Comparison of ENCODE assay signal across 8 mouse cellular contexts in the genomic region with DNA sequence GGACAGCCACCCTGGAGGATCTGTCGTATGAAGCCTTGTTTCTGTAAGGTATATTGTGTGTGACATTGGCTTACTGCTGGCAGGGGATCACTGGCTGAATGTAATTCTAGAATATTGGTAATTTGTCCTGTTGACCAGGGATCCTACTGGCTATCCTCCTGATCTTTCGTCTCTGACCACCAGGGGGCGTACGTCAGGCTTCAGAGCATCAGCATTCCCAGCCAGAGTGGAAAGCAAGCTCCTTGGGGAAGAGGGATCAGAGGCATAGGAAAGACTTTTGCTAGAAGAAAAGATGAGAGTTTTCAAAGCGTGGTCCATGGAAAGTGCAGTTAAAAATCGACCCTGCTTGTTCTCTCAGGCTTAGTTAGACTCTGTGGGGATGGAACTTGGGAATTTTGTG. TPM values are rescaled to one million over a fixed set of nuclear protein-coding genes. Genes with fewer than 3 reads are reported as not detected.
DNase-seq lines count a peak whose midpoint lies in the region; ATAC-seq and TF ChIP-seq lines count a peak whose summit lies in the region.
"Had no signal": no experiment of that assay in that cellular context is flagged by ENCODE, and none has a peak within 500 bp of the region (broad histone marks: within the 10 kb centered on the region; RNA-seq: fewer than 3 reads in every experiment).

No protein-coding gene starts in this region.

- in situ Hi-C loops in Patski (cut with MboI; ENCODE audit: low pct_unique_long_range_greater_than_20kb) = loop anchor here (5.0 kb wide), 1 partner anchor 55 kb away; no protein-coding TSS in a partner anchor

- intact Hi-C loops in gastrocnemius, postnatal 14 days (cut with DNase I; ENCODE audit: low total_unique reads) = no loop called here

- no peak for TF ChIP-seq POLR2A in spleen, adult 2 months (IDR thresholded peaks at IDR 0.05; ENCODE audit: low read depth, low read length)

- peak; percentile 92 for TF ChIP-seq CTCF in Patski (IDR thresholded peaks at IDR 0.05)
- peak; percentile 75; the same call in 1 of the 2 replicates for TF ChIP-seq CTCF in spleen, adult 2 months (IDR thresholded peaks at IDR 0.05; ENCODE audit: extremely low read depth, insufficient read depth, insufficient read length, insufficient replicate concordance)

- H3K4me1 ChIP-seq in spleen, adult 2 months (ENCODE audit: control insufficient read depth, insufficient read depth, insufficient read length) = no peaks in the 10 kb centered on the region

- H3K27ac ChIP-seq in spleen, adult 2 months (ENCODE audit: insufficient read depth, low read length) = no peak overlapping the region

- POLR2A ChIA-PET in Patski (lab: Charles Lee) = interaction anchor here (0.6 to 1.4 kb wide), 2 partner anchors 27 to 56 kb away, joined by 3 read pairs; no protein-coding TSS in a partner anchor

- no peak overlapping the region for H3K4me3 ChIP-seq in spleen, adult 2 months (ENCODE audit: extremely low read depth, insufficient read depth, insufficient read length)
- H3K4me3 ChIP-seq: megakaryocyte, embryonic 14.5 days had no signal

- H3K27me3 ChIP-seq in Patski = no peaks in the 10 kb centered on the region
- no peaks in the 10 kb centered on the region for H3K27me3 ChIP-seq in spleen, adult 2 months (ENCODE audit: control insufficient read depth, insufficient read depth, low read length)

- ATAC-seq in Patski = peak; percentile 57

- CTCF ChIA-PET in Patski (lab: Charles Lee) = interaction anchor here (0.6 to 2.1 kb wide), 17 partner anchors 8 to 83 kb away, joined by 3 to 9 read pairs (median 3); no protein-coding TSS in a partner anchor

- DNase-seq in CD8-positive naive resting alpha-beta T cell, adult 2 months (ENCODE audit: low read depth in 2 of 2, low spot score in 2 of 2) = peak; percentile 58 to 59
- DNase-seq in Patski (ENCODE audit: low read depth, low spot score) = peak; percentile 22
- DNase-seq in cerebellum, adult 9-11 months = peak; percentile 80
- peak; percentile 86 for DNase-seq in gastrocnemius, postnatal 14 days
- peak; percentile 80 for DNase-seq in layer of hippocampus, adult 9-10 months (ENCODE audit: low spot score)
- peak; percentile 95 for DNase-seq in lung, postnatal 36 days
- peak; percentile 14 to 59 for DNase-seq in spleen, adult 2 months (ENCODE audit: low read depth in 1 of 2, low spot score in 2 of 2)

- no peaks in the 10 kb centered on the region for H3K36me3 ChIP-seq in spleen, adult 2 months (ENCODE audit: control insufficient read depth, insufficient read depth, low read length)

- 3% methylated on average over 6 of the region's 6 CpGs for whole genome bisulfite sequencing in spleen, adult 2 months

RNA-seq across cellular contexts. Expression of a gene that starts 12.2 kb away (rescaled TPM):
- polyA plus RNA-seq in Patski (2021) = not detected
- not detected for total RNA-seq in gastrocnemius, postnatal 14 days (2021)
- not detected in 2 replicates for polyA plus RNA-seq in spleen, adult 2 months (2012; rRNA removed)

RNA-seq across cellular contexts. Expression of a gene that starts 25.8 kb away (rescaled TPM):
- 166 TPM for polyA plus RNA-seq in Patski (2021)
- 100 to 1,000 TPM; 307 to 323 TPM for total RNA-seq in gastrocnemius, postnatal 14 days (2021)
- polyA plus RNA-seq in spleen, adult 2 months (2012; rRNA removed) = 52.3 and 54.5 TPM in 2 replicates

RNA-seq across cellular contexts. Expression of a gene that starts 50.3 kb away (rescaled TPM):
- 0.14 TPM for polyA plus RNA-seq in Patski (2021)
- not detected for total RNA-seq in gastrocnemius, postnatal 14 days (2021)
- polyA plus RNA-seq in spleen, adult 2 months (2012; rRNA removed) = not detected in 2 replicates

RNA-seq across cellular contexts. Expression of a gene that starts 51.3 kb away (rescaled TPM):
- 50.3 TPM for polyA plus RNA-seq in Patski (2021)
- 10 to 100 TPM; 38.0 to 42.0 TPM for total RNA-seq in gastrocnemius, postnatal 14 days (2021)
- polyA plus RNA-seq in spleen, adult 2 months (2012; rRNA removed) = 12.8 and 13.5 TPM in 2 replicates

Comparison
In these comparisons a context has a peak if more than half of its experiments do, and no peak if none do; other contexts are left out.
1. DNase-seq: peak in every context shown above with its lines; median percentile 95 in lung, postnatal 36 days; 86 in gastrocnemius, postnatal 14 days; 80 in cerebellum, adult 9-11 months; 80 in layer of hippocampus, adult 9-10 months; 58 in CD8-positive naive resting alpha-beta T cell, adult 2 months; 36 in spleen, adult 2 months; 22 in Patski.